Mouse (Mus musculus) E14TG2a.4 (cell line): ENCODE data around the gene Spata5.

Experiments used
- CTCF ChIP-seq: conservative IDR thresholded peaks from 2 replicates; pipeline ENCODE4 v1.5.1; 2014; ENCODE audit warnings: low read length
- NANOG ChIP-seq: IDR thresholded peaks from 2 replicates; pipeline ENCODE4 v1.6.1; 2014; ENCODE audit warnings: borderline replicate concordance, low read length, mixed read lengths
- POU5F1 ChIP-seq: IDR thresholded peaks from 2 replicates; pipeline ENCODE4 v1.6.1; 2014; ENCODE audit warnings: low read length, borderline replicate concordance

DNA sequence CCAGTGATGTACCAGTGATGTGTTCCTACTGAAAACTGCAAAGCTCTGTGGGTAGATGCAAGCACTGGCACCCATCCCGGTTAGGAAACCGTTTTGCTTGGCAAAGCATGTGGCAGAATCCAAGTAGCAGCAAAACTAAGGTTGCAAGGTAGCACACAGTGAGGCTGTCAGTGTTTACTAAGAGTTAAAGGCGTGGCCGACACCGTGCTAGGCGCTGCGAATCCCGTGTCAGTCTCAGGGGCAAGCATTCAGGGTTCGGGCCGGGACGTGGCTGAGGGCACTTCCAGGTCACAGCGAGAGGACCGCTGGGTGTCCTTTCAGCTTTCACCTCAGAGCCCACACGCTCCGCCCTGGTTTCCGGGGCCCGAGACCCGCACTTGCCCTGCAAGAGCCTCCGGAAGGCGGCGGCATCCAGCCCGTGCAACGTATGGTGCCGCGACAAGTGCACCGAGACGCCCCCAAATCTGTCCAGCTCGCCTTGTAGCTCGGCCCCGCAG is 687 bp upstream of the Spata5 start:
- TF ChIP-seq CTCF (no peak), NANOG (no peak), POU5F1 (no peak)
